Mouse (Mus musculus) inflammation-experienced regulatory T-cells, adult 6 months (primary cell): ENCODE measurements at regions not wholly inside any gene's neighbourhood (a gene's known extent, or its start where the extent isn't known, plus 50 kb on each side); places are given as distances from the start of the nearest gene placed in this dataset.

Experiments used
- ATAC-seq: one replicate; pipeline ENCODE4 v1.8.0; 2017

DNA sequence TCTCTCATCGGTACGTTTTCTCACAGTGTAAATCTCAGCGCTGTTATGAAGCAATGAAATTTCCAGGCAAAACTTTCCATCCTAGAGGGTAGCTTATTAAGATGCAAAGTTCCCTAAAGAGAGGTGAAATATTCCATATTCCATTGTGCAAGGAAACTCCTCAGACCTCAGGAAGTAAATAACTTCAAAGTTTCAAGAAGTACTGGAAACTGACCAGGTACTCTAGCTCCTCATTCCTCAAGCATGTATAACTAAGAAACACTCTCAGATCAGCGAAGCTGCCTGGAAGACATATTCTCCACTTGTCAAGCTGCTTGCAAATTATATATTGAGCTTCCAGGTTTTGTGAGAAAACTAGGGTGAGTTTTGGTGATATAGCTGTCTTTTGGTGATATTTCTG lies 279.8 kb upstream of the Mad2l1 start:
- no peak for ATAC-seq

- ATAC-seq: no peak
These were observed 271.8 kb upstream of the Mad2l1 start for GRCm38 (mm10) chr6:66263429-66263828.

GRCm38 (mm10) chr6:66263918-66264317 lies 271.3 kb upstream of the Mad2l1 start:
- no peak for ATAC-seq

GRCm38 (mm10) chr6:66268427-66268826 lies 266.8 kb upstream of the Mad2l1 start:
- no peak for ATAC-seq

GRCm38 (mm10) chr6:66271414-66272206 lies 263.6 kb upstream of the Mad2l1 start:
- no peak for ATAC-seq

DNA sequence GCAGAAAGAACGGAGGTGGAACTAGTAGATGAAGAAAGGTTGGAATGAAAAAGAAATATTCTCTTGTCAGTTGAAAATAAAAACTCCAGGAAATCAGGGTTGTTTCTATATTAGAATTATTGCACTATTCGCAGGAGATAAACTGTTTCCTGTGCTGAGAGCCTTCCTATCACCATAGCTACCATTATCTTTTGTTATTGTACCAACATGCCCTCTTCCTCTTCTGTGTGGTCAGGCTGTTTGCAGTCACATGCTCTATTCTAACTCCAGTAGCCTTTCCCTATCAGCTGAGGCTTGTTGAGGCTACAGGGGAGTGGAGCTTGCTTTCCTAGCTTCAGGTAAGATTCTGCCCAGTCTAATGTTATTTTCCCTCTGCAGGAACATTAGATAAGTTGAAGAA lies 263.0 kb upstream of the Mad2l1 start:
- ATAC-seq: no peak

GRCm38 (mm10) chr6:66274737-66275136 lies 260.5 kb upstream of the Mad2l1 start:
- ATAC-seq: no peak

GRCm38 (mm10) chr6:66280701-66281100 lies 254.5 kb upstream of the Mad2l1 start:
- no peak for ATAC-seq

DNA sequence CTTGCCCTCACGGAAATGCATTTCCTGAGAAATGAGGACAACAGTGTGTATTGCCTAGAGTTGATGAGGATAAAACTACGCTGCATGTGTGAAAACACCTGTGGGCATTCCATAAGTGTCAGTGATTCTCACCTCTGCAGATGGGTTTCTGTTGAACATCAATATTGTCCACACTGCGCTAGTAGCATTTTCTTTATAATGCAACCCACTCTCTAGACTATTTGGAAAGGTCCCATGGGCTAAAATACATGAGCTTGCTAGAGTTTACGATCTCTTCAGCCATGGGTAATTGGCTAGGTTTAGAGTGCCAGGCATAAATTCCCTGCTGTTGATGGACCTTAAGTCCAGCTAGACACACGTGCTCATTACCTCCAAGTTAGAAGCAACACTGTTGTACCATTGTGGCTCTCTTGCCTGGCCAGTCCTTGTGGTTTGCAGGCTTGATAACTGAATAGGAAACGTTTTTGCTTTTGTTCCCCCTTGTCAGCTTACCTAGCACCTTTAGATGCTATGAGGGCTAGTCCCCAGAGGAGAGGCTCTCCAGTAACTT lies 252.5 kb upstream of the Mad2l1 start:
- ATAC-seq: no peak

DNA sequence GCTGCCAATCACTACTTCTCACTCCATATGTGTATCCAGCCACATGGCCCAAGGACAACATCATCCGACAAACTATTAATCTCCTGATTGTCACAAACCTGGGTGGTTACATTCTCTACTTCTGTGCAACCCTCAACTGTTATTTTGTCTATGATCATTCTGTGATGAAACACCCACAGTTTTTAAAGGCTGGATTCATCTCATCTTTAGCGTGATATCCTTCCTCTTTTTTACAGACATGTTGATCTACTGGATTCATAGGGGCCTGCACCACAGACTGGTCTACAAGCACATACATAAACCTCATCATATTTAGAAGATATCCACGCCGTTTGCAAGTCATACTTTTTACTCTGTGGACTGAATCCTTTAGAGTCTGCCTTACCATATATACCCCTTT lies 251.7 kb upstream of the Mad2l1 start:
- ATAC-seq: no peak

- ATAC-seq: no peak
These were observed 247.6 kb upstream of the Mad2l1 start for GRCm38 (mm10) chr6:66287607-66288006.

DNA sequence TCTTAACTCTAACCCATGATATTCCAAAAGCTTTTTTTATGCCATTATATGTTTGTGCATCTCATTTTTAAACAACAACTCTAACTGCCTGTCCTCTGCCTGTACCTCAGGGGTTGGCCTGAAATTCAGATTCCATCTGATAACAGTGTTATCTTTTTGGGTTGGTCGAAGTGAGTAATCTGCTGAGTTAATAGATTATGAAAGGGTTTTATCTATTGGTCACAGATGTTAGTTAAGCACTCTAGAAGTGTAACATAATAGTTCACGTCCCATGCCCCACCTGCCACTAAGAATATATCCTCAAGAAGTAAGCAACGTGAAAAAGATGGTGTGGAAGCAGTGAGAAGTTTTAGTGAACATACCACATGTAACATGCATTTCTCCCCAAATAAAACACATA lies 246.0 kb upstream of the Mad2l1 start:
- ATAC-seq: no peak

DNA sequence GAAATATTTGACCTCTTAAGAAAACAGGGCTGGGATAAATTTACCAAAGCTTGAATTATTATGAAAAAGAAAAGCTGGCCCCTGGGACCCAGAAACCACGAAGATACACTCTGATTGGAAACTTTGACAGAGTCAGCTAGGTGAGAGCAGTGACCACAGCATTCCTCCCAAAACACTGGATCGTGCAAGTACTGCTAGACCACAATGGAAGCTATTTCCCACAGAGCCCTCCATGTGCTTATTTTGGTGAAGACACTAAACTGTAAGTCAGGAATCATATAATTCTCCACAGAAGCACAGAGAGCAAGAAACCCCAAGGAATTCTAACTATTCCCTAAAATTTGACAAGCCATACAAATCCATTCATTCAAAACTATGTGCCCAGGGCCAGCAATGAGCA lies 243.6 kb upstream of the Mad2l1 start:
- no peak for ATAC-seq

DNA sequence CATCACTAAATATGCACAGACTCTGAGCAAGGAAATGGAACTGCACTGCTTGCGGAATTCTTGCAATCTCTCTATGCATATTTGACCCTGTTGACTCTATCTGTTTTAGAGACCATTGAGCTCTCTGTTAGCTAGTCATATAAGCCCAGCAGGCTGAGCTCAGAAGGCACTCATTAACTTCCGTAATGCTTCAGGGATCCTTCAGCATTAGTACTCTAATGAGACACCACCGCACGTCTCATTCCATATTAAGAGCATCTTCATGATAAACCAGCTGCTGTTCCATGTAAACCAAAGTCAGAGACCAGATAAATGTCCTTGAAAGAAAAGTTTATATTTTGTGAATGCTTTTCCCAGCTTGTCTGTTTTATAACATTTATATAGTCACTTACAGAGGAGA lies 237.1 kb upstream of the Mad2l1 start:
- ATAC-seq: no peak

DNA sequence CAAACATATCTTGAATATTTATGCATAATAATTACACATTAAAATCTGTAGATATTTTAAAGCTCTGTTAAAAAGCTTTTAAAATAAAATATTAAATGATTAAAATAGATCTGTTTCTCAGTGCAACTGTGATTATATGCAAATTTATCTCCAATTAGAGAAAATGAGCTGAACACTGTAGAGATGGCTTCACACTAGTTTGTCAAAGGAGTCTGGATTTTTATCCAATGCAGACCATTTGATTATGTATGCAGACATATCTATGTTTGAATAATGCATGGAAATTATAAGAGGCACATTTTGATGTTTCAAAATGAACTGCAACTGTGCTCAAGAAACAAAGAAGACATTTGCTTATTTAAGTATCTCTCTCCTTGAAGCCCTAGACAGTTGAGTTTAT lies 235.0 kb upstream of the Mad2l1 start:
- no peak for ATAC-seq

- ATAC-seq: no peak
These were observed 190.3 kb upstream of the Mad2l1 start for GRCm38 (mm10) chr6:66344848-66345247.

GRCm38 (mm10) chr6:66347356-66347755 lies 187.8 kb upstream of the Mad2l1 start:
- ATAC-seq: no peak

GRCm38 (mm10) chr6:66361130-66361529 lies 174.1 kb upstream of the Mad2l1 start:
- ATAC-seq: no peak

DNA sequence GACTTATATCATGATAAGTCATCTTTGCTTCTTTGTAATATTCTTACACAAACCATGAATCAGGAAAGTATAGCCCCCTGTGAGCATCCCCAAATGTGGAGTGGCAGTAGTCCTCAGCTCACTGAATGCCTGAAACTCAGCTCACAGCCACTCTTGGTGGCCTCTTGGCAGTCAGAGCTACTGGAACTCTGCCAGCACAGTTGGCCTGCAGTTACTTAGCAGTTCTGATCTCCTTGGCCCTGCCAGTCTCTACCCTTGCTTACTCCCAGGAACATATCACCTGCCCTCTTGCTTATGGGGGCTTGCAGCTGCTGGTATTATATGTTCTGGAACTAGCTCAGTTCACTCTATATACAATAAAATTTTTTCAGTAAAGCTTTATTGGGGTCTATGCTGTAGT lies 167.9 kb upstream of the Mad2l1 start:
- ATAC-seq: no peak

DNA sequence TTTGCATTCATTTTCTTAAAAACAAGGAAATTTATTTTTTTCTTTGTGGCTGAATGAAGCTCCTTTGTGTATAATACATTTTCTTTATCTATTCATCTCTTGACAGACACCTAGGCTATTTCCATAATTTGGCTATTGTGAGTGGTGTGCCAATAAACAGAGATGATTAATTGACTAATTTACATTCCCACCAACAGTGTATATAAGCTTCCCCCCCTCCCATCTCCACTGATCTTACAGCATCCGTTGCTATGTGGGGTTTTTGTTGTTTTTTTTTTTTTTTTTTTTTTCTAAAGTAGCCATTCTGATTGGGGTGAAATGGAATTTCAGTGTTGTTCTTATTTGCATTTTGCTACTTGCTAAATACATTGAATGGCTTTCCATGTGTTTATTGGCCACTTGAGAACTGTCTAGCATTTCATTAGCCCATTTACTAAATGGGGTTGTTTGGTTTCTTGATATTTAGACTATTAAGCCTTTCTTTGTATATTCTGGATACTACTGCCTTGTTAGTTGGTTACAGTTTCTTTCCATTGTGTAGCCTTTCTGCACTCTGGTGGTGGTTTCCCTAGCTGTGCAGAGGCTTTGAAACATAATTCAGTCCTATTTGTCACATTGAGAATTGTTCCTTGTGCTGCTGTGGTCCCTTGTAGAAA lies 153.8 kb upstream of the Mad2l1 start:
- no peak for ATAC-seq

- no peak for ATAC-seq
These were observed 152.7 kb upstream of the Mad2l1 start for GRCm38 (mm10) chr6:66382347-66383010.

- ATAC-seq: no peak
These were observed 140.0 kb upstream of the Mad2l1 start for GRCm38 (mm10) chr6:66395147-66395546.

DNA sequence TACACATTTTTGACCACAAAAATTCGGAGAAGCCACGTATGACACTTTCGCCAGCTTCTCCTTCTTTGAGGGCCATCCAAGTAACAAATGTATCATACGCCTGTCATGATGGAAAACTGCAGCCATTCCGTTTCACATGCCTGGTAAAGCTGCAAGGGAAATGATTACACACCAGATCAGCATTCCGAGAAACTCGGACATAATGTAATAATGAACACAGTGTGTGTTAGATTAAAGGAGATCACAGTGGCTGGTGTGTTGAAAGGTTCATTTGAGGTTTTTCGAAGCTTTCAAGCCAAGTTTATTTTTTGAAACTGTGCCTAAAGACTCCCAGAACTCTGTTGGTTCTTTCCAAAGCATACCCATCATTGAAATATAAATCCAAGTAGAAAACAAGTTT lies 137.8 kb upstream of the Mad2l1 start:
- no peak for ATAC-seq

DNA sequence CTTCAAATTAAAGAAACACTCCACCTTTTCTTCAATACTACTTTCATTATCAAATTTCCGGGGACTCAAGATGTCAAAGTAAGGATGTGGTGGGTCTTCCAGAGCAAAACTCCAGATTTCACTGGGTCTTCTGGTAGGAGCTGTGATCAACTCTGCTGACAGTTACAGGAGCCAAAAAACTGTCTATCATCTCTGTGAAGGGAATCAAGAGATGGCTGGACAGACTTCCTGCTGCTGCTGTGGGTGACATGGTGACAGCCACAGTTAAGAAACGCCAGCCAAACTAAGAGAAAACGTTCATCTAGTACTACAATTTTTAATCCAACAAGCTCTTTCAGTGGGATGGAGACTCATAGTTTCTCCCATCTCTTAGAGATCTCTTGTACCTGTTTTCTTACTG lies 136.5 kb upstream of the Mad2l1 start:
- ATAC-seq: no peak
